Mouse (Mus musculus): ENCODE measurements at regions not wholly inside any gene's neighbourhood (a gene's known extent, or its start where the extent isn't known, plus 50 kb on each side); places are given as distances from the start of the nearest gene placed in this dataset.

GRCm38 (mm10) chr14:76681581-76682377 is 125.1 kb upstream of the Serp2 start:
- no peak for DNase-seq (ENCODE audit: low read depth, low spot score)

GRCm38 (mm10) chr14:76678512-76679134 is 121.9 kb upstream of the Serp2 start:
- DNase-seq (ENCODE audit: low read depth, low spot score) = no peak

GRCm38 (mm10) chr14:76674949-76675348 is 118.3 kb upstream of the Serp2 start:
- no peak for DNase-seq (ENCODE audit: low read depth, low spot score)

GRCm38 (mm10) chr14:76673671-76674331 is 117.1 kb upstream of the Serp2 start:
- no peak for DNase-seq (ENCODE audit: low read depth, low spot score)

- no peak for DNase-seq (ENCODE audit: low read depth, low spot score)
These were observed 116.2 kb upstream of the Serp2 start for GRCm38 (mm10) chr14:76672899-76673298.

GRCm38 (mm10) chr14:76672442-76672841 is 115.8 kb upstream of the Serp2 start:
- DNase-seq (ENCODE audit: low read depth, low spot score) = no peak

- DNase-seq (ENCODE audit: low read depth, low spot score) = no peak
These were observed 114.3 kb upstream of the Serp2 start for GRCm38 (mm10) chr14:76671023-76671422.

GRCm38 (mm10) chr14:76665754-76666371 is 109.2 kb upstream of the Serp2 start:
- no peak for DNase-seq (ENCODE audit: low read depth, low spot score)

GRCm38 (mm10) chr14:76664586-76665508 is 108.2 kb upstream of the Serp2 start:
- no peak for DNase-seq (ENCODE audit: low read depth, low spot score)

GRCm38 (mm10) chr14:76663816-76664215 is 107.1 kb upstream of the Serp2 start:
- DNase-seq (ENCODE audit: low read depth, low spot score) = no peak

GRCm38 (mm10) chr14:76662871-76663270 is 106.2 kb upstream of the Serp2 start:
- no peak for DNase-seq (ENCODE audit: low read depth, low spot score)

GRCm38 (mm10) chr14:76660906-76661305 is 104.2 kb upstream of the Serp2 start:
- no peak for DNase-seq (ENCODE audit: low read depth, low spot score)

- no peak for DNase-seq (ENCODE audit: low read depth, low spot score)
These were observed 102.3 kb upstream of the Serp2 start for GRCm38 (mm10) chr14:76658952-76659502.

GRCm38 (mm10) chr14:76657784-76658610 is 101.3 kb upstream of the Serp2 start:
- DNase-seq (ENCODE audit: low read depth, low spot score) = peak; percentile 60

GRCm38 (mm10) chr14:76657375-76657774 is 100.7 kb upstream of the Serp2 start:
- no peak for DNase-seq (ENCODE audit: low read depth, low spot score)

- no peak for DNase-seq (ENCODE audit: low read depth, low spot score)
These were observed 95.9 kb upstream of the Serp2 start for GRCm38 (mm10) chr14:76652356-76653126.

- DNase-seq (ENCODE audit: low read depth, low spot score) = no peak
These were observed 94.4 kb upstream of the Serp2 start for GRCm38 (mm10) chr14:76651096-76651495.

- DNase-seq (ENCODE audit: low read depth, low spot score) = no peak
These were observed 93.2 kb upstream of the Serp2 start for GRCm38 (mm10) chr14:76649927-76650326.

GRCm38 (mm10) chr14:76644716-76645115 is 88.0 kb upstream of the Serp2 start:
- DNase-seq (ENCODE audit: low read depth, low spot score) = no peak
